Mouse (Mus musculus) ES-E14 (cell line): ENCODE measurements around the gene Dnajb3. TPM values are rescaled to one million over a fixed set of nuclear protein-coding genes. Genes with fewer than 3 reads are reported as not detected.
"Not testable (repeated sequence)": the region's sequence is repeated elsewhere in the genome, so short reads cannot be mapped to it uniquely, and the experiment has no call there.

Source experiments
- DNase-seq: peaks from one replicate; pipeline ENCODE4 v3.0.0-alpha.2; 2013; ENCODE audit warnings: low read depth, low spot score
- H3K27ac ChIP-seq: 2 replicates; pipeline ENCODE4 v1.5.1; 2012; ENCODE audit warnings: low read depth, mild to moderate bottlenecking, low read length, moderate library complexity, mixed read lengths; ENCODE audit not compliant: poor library complexity, insufficient read depth, severe bottlenecking
- H3K36me3 ChIP-seq: 2 replicates; pipeline ENCODE4 v1.6.1; 2012; ENCODE audit warnings: mild to moderate bottlenecking, low read length, moderate library complexity, mixed read lengths; ENCODE audit not compliant: control insufficient read depth, poor library complexity, insufficient read depth, severe bottlenecking
- H3K4me1 ChIP-seq, 2 experiments: fragments of 150-350 bp in 1 of 2; sonication (generic) in 1 of 2; 2 replicates each; pipeline ENCODE4 v1.6.1; 2012; ENCODE audit warnings: low read length in 2 of 2, mild to moderate bottlenecking in 1 of 2, mixed read lengths in 1 of 2; ENCODE audit not compliant: control insufficient read depth in 2 of 2, insufficient read depth in 2 of 2, poor library complexity in 1 of 2
- H3K4me3 ChIP-seq, 2 experiments: fragments of 150-350 bp in 1 of 2; sonication (generic) in 1 of 2; 2 replicates each; pipeline ENCODE4 v1.5.1; 2012; ENCODE audit warnings: low read length in 2 of 2, low read depth in 1 of 2, mild to moderate bottlenecking in 1 of 2, mixed read lengths in 1 of 2; ENCODE audit not compliant: insufficient read depth in 1 of 2, poor library complexity in 1 of 2, severe bottlenecking in 1 of 2
- H3K9ac ChIP-seq: 2 replicates; pipeline ENCODE4 v1.6.1; 2012; ENCODE audit warnings: low read depth, mild to moderate bottlenecking, low read length, mixed read lengths; ENCODE audit not compliant: poor library complexity, insufficient read depth, severe bottlenecking
- H3K9me3 ChIP-seq: fragments of 150-350 bp; sonication (generic); 2 replicates; pipeline ENCODE4 v1.6.1; 2012; ENCODE audit warnings: low read depth, mild to moderate bottlenecking, low read length; ENCODE audit not compliant: control insufficient read depth, insufficient read depth
- CHD2 ChIP-seq: IDR thresholded peaks from 2 replicates; pipeline ENCODE4 v1.6.1; 2014; ENCODE audit warnings: mild to moderate bottlenecking, low read depth, low read length, inconsistent platforms
- HCFC1 ChIP-seq: IDR thresholded peaks from 2 replicates; pipeline ENCODE4 v1.6.1; 2012; ENCODE audit warnings: low read length, inconsistent platforms, borderline replicate concordance; ENCODE audit not compliant: insufficient read depth
- MAFK ChIP-seq: IDR thresholded peaks from 2 replicates; pipeline ENCODE4 v1.6.1; 2014; ENCODE audit warnings: mild to moderate bottlenecking, low read depth, low read length, inconsistent platforms; ENCODE audit not compliant: insufficient read depth
- ZC3H11A ChIP-seq: IDR thresholded peaks from 2 replicates; pipeline ENCODE4 v1.6.1; 2012; ENCODE audit warnings: low read depth, mild to moderate bottlenecking, inconsistent platforms, low read length, borderline replicate concordance
- ZNF384 ChIP-seq: IDR thresholded peaks from 2 replicates; pipeline ENCODE4 v1.6.1; 2012; ENCODE audit warnings: low read depth, low read length, inconsistent platforms
- in situ Hi-C, 2 experiments: fragments of 600-800 bp; cut with MboI; formaldehyde crosslinking; loops; one replicate each; pipeline ENCODE4 v1.15.1; 2025; ENCODE audit warnings: low sequenced_read_pairs in 2 of 2, inconsistent platforms in 1 of 2; ENCODE audit not compliant: unreplicated experiment in 2 of 2
- total RNA-seq: library from RNA; depleted of rRNA; stranded (reverse); fragments of 300-350 nt; gene quantifications from 2 replicates; pipeline ENCODE4 v1.2.3, GENCODE M21; 2012

Dnajb3 gene
- total RNA-seq, 1 experiment = 1.8 TPM

- no peaks in the 10 kb centered on the region for H3K4me1 ChIP-seq
- TF ChIP-seq HCFC1 = no peak
- no peak for TF ChIP-seq MAFK
- TF ChIP-seq ZC3H11A = no peak
- TF ChIP-seq CHD2 = no peak
- TF ChIP-seq ZNF384 = no peak
- in situ Hi-C loops = no loop called here
- DNase-seq = no peak
- H3K27ac ChIP-seq = no peak within 1 kb of the TSS
- no peaks in the 10 kb centered on the region for H3K9me3 ChIP-seq
- H3K9ac ChIP-seq = no peak within 1 kb of the TSS
- no peaks in the 10 kb centered on the region for H3K36me3 ChIP-seq
- H3K4me3 ChIP-seq = no peak within 1 kb of the TSS
Measured at GRCm38 (mm10) chr1:88226670-88227379, 21.2 kb upstream of the Dnajb3 start, which contains the start of gene Mroh2a. Gene Mroh2a (plus strand): TSS chr1:88226986.

- H3K27ac ChIP-seq = no peak overlapping the region
- in situ Hi-C loops = no loop called here
- H3K9ac ChIP-seq = no peak overlapping the region
- H3K4me1 ChIP-seq = no peaks in the 10 kb centered on the region
- no peaks in the 10 kb centered on the region for H3K36me3 ChIP-seq
- no peaks in the 10 kb centered on the region for H3K9me3 ChIP-seq
- no peak for DNase-seq
- TF ChIP-seq ZC3H11A = no peak
- no peak for TF ChIP-seq ZNF384
- TF ChIP-seq CHD2 = no peak
- TF ChIP-seq HCFC1 = no peak
- no peak for TF ChIP-seq MAFK
- H3K4me3 ChIP-seq = no peak overlapping the region
Measured at GRCm38 (mm10) chr1:88225741-88226140, 20.2 kb upstream of the Dnajb3 start.

DNA sequence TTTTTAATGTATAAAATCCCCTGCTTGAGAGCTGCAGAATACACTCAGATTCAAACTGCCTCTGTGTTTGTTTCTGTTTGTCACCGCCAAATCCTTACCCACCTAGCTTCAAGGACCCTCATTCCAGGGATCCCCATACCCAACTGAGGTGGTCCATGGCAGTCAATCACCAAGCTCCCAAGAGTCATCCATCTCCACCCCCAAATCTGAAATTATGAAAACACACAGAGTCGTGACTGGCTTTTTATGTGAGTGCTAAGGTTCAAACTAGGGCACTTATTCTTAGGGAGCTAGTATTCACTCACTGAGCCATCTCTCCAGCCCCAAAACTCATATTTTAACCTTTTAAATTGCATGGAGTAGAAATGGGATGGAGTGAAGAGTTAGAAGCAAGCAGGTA lies 19.7 kb upstream of the Dnajb3 start:
- H3K36me3 ChIP-seq, DNase-seq, H3K27ac ChIP-seq, in situ Hi-C loops, H3K9me3 ChIP-seq, H3K9ac ChIP-seq, H3K4me3 ChIP-seq, H3K4me1 ChIP-seq: not testable (repeated sequence)

- no peaks in the 10 kb centered on the region for H3K4me1 ChIP-seq
- H3K4me3 ChIP-seq = no peak overlapping the region
- no peak for DNase-seq
- in situ Hi-C loops = no loop called here
- H3K36me3 ChIP-seq = no peaks in the 10 kb centered on the region
- TF ChIP-seq CHD2 (no peak), MAFK (no peak), ZC3H11A (no peak), ZNF384 (no peak), HCFC1 (no peak)
- no peak overlapping the region for H3K9ac ChIP-seq
- H3K27ac ChIP-seq = no peak overlapping the region
- no peaks in the 10 kb centered on the region for H3K9me3 ChIP-seq
Measured at GRCm38 (mm10) chr1:88224029-88224776, 18.6 kb upstream of the Dnajb3 start.
